Mouse (Mus musculus): ENCODE data around the gene Il1rl1.

GRCm38 (mm10) chr1:40467306-40467705, 37.9 kb downstream of the Il1rl1 start:
- TF ChIP-seq POLR2A (IDR thresholded peaks at IDR 0.05; ENCODE audit: insufficient read depth, low read depth, low read length) (no peak), CTCF (IDR thresholded peaks at IDR 0.05; ENCODE audit: insufficient read depth, low read depth, low read length) (no peak)
